Mouse (Mus musculus) layer of hippocampus, adult 9-10 months (tissue): ENCODE results near the gene Zfpm1.
A peak's percentile ranks its signal among the peaks of the same experiment; 100 is the strongest.

Experiments
- DNase-seq: peaks from one replicate; pipeline ENCODE4 v3.0.0; 2022; ENCODE audit warnings: low spot score

Gene Zfpm1

GRCm38 (mm10) chr8:122376365-122377231, 94.7 kb downstream of the Zfpm1 start, which contains the start of gene Zc3h18:
TSS of gene Zc3h18 (plus strand) at chr8:122376609.
- peak; percentile 94 for DNase-seq

DNA sequence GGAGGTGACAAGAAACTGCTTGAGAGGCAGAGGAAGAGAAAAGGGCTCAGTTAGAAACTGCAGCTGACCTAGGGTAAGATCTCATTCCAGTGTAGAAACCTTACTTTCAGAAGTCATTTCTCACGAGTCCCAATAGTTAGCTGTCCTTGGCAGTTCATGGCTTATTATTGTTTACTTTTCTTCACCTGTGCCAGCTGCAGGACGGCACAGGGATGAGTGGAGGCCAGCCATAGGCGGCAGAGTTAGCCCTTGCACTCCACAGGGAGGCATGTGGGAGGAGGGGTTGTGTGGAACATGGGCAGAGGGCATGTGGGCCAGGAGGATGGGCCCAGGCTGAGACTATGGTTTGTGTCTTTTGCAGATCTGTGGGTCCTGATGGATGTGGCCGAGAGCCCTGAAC, 101.1 kb downstream of the Zfpm1 start:
- DNase-seq = no peak
